Mouse (Mus musculus): ENCODE data around the gene Pfkl. TPM values are rescaled to one million over a fixed set of nuclear protein-coding genes. Genes with fewer than 3 reads are reported as not detected.
"Not testable (repeated sequence)": the region's sequence is repeated elsewhere in the genome, so short reads cannot be mapped to it uniquely, and the experiment has no call there.

The Pfkl gene
- polyA plus RNA-seq (2015; fragmentation: Nextera tagmentation; extraction: Ambion mirVana), result 41.1 and 45.5 TPM in 2 replicates

GRCm38 (mm10) chr10:78009945-78010293 is at the start of gene Pfkl:
Gene Pfkl, minus strand, starts transcription at chr10:78010083.
- no peak for DNase-seq (ENCODE audit: low spot score)

DNA sequence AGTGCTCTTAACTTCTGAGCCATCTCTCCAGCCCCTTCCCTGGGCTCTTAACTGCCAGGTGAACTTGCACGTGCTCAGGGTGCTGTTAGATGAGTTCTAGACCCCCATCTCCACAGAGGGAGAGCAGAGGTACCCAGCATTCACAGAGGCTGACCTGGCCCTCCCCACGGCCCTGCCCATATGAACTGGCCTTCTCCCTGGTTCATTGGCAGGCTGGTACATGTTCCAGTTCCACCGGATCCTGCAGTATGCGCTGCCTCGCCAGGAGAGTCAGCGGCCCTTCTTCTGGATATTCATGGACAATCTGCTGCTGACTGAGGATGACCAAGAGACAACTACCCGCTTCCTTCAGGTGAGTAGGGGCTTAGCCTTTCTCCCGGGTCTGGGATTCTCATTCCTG is 47.2 kb upstream of the Pfkl start:
- no peak for DNase-seq (ENCODE audit: low spot score)

DNA sequence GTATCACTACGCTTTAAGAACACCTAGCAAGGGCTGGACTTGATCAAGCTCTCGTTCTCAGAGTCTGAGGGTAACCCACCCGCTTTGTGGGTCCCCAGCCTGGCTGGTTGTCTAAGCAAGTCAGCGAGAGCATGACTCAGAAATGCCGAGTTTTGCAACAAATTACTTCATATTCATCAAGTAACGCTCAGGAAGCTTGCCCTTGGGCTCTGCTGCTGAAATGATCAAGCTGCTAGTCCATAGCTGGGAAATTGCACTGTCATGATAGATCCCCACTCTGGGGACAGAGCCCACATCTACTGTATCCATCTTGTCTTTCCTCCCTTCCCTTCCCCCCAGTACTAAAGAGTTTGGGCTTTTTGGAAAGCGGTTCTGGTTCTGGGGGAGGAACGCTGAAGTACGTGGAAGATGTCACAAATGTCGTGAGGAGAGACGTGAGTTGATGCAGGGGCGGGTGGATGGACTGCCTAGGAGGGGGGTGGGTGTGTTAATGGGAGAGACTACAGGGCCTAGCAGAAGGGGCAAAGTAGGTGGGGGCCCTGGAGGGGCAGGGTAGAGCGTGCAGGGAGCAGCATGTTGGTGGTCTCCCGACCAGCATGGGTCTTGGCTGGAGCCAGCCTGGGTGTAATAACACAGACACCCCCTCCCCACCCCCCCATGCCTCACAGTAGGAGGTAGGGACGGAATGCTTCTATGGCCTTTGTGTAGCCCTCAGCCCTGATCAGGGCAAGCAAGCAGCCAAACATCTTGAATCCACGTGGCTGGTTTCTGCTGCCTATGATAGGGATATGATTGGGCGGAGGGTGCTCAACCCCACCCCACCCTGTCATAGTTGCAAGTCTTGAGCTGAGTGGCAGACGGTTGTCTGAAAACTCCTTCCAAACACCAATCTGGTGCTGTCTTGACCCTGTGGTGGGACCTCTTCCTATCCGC is 45.0 kb upstream of the Pfkl start:
- no peak for DNase-seq (ENCODE audit: low spot score)

GRCm38 (mm10) chr10:78049519-78050035 is 39.7 kb upstream of the Pfkl start:
- no peak for DNase-seq (ENCODE audit: low spot score)

DNA sequence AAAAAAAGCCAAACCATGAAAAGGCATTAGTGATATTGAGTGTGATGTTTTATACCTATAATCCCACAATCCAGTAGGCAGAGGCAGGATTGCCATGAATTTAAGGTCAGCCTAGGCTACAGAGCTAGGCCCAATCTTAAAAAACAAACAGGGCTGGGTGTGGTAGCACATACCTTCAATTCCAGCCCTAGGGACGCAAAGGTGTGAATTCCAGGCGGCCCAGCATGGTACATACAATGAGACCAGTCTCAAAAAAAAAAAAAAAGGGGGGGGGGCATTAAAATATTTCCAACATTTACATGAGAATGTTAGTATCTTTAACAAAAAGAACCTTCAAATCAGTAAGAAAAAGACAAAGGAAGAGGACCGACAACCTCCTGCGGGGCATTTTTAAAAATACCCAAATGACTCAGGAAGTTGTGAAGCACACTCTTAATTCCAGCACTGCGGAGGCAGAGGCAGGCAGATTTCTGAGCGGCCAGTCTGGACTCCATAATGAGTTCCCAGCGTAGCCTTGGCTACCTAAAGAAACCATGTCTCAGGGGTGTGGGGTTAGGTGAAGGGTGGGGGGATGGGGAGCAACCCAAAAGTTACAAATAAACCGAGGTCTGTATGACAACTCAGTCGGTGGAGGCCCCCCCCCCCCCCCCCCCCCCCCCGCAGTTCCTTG is 38.3 kb upstream of the Pfkl start:
- no peak for DNase-seq (ENCODE audit: low spot score)

DNA sequence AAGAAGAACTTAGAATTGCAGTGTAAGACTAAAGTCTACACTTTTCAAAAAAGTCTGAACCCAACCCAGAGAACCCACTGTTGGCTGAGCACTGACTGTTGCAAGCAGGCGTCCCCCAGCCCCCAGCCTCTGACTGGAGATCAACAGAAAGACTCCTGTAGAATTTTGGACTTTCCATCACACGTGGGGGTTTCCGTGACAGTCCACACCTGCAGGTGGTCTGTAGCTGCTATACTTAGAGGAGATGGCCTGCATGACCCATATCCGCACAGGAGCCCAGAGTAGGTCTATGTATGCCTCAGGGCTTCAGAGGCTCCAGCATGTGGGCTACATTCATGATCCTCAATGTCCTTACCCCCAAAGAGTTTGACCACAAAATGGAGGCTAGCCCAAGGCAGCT is 36.5 kb upstream of the Pfkl start:
- no peak for DNase-seq (ENCODE audit: low spot score)

DNA sequence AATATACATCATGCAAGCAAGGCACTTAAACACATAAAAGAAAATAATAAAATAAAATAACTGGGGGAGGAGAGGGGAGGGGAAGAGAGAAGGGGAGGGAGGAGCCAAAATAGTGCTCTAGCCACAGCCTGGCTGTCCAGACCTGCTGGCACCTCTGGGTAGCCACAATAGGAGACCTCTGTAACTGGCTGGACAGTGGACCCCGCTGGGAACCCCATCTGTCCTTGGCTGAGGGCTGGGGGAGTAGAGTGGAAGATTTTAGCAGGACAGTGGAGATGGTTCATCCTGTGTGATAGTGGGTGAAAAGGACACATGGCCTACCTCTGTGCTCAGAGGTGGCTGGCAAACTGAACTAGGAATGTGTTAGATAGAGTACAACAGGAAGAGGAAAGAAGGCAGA is 34.6 kb upstream of the Pfkl start:
- no peak for DNase-seq (ENCODE audit: low spot score)

DNA sequence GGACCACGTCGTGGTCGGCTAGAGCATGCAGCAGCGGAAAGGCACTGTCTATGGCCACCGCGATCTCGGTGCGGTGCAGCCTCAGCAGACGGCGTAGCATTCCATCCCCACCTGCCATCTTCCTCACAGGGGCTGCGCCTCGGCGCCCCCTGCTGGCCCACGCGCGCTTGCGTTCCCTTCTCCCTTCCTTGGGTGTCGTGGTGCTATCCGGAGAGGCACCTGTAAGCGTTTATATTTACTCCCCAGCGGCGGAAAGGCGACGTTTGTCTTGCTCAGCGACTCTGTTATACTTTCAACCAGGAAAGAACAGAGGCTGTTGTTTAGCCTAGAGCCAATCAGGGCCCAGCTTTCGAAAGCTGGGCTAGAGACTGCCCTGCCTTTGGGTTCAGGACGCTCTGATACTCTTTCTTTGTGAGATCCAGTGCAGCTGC is 33.5 kb upstream of the Pfkl start, which contains the start of gene Aire:
Gene Aire (minus strand): TSS at position 205 of the 431 bp plus-strand sequence.
- DNase-seq (ENCODE audit: low spot score), result peak; percentile 91

DNA sequence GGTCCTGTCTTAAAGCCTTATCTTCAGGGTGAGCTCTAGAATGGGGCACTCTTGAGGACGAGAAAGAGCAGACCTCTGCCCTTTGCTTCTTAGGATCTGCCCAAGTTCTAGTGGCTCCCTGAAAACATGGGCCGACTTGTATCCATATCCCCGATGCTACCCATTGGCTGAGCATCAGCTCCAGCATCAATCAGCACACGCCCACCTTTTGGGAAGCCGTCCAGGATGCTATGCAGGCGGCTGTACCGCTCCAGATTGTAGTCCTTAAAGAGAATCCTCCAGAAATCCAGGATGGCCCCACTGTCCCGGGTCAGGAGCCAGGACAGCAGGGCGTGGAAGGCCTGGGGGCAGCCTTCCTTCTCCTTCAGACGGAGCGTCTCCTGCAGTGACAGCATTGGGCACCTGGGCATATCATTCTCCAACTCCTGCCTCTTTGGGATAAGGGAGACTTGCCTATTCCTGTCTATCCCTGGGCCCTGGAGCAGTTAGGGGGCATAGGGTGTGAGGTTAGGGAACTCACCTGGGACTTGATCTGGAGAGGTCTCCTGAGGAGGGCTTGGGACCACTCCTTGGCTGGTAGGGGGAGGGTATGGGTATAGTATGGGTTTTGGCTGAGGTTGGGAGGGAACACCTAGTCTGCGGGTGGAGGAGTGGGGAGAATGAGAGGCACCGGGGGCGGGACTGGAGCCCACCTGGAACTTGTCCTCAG is 33.0 kb upstream of the Pfkl start:
- no peak for DNase-seq (ENCODE audit: low spot score)

DNA sequence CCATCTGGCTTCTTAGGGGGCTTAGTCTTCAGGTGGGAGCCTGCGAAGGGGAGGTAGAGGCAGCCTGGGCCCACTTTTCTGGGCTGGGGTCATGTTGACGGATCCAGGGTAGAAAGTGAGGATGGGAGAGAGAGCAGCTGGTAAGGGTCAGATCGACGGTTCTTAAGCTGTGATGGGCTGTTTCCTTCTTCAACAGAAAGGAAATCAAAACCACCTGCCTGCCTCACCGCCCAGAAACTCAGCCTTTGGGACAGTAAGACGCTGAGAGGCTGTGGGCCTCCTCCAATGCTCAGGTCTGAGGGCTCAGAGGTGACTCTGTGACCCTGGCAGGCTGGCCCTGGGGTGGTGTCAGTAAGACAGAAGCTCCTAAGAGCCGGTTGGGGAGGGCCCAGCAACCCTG is 32.2 kb upstream of the Pfkl start:
- no peak for DNase-seq (ENCODE audit: low spot score)

DNA sequence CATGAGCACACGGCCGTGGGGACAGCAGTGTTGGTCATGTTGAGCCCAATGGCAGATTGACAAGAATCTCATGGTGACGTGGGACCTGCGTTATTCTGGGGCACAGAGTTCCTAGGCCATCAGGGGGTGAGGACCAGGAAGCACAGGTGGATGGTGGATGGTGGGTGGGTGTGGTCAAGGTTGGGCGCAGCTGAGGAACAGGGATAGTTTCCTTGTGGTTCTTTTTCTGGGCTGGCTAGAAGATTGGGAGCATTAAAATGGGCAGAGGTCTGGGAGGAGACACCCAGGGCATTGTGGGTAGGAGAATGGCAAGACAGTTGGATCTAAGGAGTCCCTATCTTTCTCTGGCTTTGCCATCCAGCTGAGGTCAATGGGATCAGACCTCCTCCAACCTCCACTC is 31.8 kb upstream of the Pfkl start, which contains the start of gene Dnmt3l:
Gene Dnmt3l (plus strand): TSS at position 301 of the 400 bp plus-strand sequence.
- no peak for DNase-seq (ENCODE audit: low spot score)

DNA sequence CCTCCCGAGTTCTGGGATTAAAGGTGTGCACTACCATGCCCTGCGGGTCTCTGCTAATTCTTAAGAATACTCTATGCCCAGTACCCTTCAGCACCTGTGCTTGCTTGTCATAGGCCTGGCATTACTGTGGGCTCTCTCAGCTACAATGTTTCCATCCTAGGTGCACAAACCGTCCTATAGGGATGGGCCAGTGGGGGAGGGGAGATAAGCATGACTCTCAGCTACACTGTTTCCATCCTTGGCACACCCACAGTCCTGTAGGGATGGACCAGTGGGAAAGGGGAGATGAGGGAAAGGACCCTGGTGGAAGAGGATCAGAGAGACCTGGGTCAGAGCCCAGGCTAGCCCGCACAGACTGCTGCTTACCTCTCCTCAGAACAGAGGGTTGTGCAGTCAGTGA is 27.3 kb upstream of the Pfkl start:
- no peak for DNase-seq (ENCODE audit: low spot score)

- no peak for DNase-seq (ENCODE audit: low spot score)
Observed at GRCm38 (mm10) chr10:78031987-78032386, 22.1 kb upstream of the Pfkl start.

- DNase-seq (ENCODE audit: low spot score), result no peak
Observed at GRCm38 (mm10) chr10:78029080-78029479, 19.2 kb upstream of the Pfkl start.

DNA sequence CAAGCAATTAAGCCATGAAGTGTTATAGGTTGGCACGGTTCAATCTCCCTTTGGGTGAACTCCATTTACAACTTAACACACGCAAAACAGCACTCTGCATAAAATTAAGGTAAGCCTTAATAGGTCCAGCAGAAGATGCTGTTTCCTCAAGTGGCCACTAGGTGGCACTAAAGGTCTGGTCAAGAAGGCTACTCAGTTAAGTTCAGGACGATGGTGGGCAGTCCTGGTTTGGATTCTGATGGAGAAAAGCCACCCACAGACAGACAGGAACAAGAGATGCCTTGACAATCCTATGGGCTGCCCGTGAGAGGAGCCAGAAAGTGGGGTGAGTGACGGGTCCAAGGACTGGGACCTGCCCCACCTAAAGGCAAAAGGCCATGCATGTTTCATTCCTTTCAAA is 18.2 kb upstream of the Pfkl start:
- peak; percentile 73 for DNase-seq (ENCODE audit: low spot score)

GRCm38 (mm10) chr10:78025453-78025852 is 15.6 kb upstream of the Pfkl start:
- DNase-seq (ENCODE audit: low spot score), result not testable (repeated sequence)

- DNase-seq (ENCODE audit: low spot score), result not testable (repeated sequence)
Observed at GRCm38 (mm10) chr10:78019984-78020383, 10.1 kb upstream of the Pfkl start.

DNA sequence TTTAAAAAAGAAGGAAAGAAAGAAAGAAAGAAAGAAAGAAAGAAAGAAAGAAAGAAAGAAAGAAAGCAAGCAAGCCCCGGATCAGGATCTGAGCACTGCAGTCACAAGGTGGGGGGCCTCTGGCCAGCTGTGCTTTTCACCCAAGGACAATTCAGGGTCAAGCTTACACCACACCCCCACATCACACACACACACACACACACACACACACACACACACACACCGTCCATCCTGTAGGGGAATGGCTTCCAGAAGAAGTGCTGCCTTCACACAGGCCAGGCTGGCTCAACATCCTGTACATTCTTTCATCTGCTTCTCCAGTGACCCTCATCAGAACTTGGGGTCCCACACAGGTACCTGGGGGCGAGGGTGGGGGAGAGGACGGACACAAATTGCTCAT is 9.4 kb upstream of the Pfkl start:
- no peak for DNase-seq (ENCODE audit: low spot score)

DNA sequence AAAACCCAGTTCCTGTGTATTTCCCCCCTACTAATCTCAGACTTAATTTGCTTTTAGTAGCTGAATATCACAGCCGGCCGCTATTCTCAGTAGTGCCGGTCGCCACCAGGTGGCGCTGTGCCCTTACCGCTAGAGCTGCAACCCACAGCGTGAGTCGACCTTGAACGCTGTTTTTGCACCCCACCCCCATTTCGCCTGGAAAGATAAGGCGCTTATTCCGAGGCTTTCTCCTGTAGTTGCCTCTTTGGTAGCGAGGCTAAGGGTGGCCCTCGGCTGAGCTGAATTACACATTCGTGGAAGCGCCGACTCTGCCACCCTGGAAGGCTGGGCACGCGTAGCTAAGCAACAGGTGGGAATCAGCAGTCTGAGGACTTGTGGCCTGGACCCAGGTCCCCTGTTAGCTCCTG is 8.9 kb upstream of the Pfkl start:
- peak; percentile 85 for DNase-seq (ENCODE audit: low spot score)

GRCm38 (mm10) chr10:78016366-78016765 is 6.5 kb upstream of the Pfkl start:
- no peak for DNase-seq (ENCODE audit: low spot score)

GRCm38 (mm10) chr10:78015489-78015888 is 5.6 kb upstream of the Pfkl start:
- DNase-seq (ENCODE audit: low spot score), result no peak

Measured in thymus, postnatal 0 days (tissue).